Mouse (Mus musculus) v-Abl transformed pro-B cells (cell line): ENCODE results near the gene P2rx3.

Experiments
- in situ Hi-C, 2 experiments: fragments of 400-800 bp; cut with MboI; formaldehyde crosslinking; loops; one replicate each; pipeline ENCODE4 v1.15.1; 2025; ENCODE audit not compliant: unreplicated experiment in 2 of 2

P2rx3 gene

GRCm38 (mm10) chr2:84948721-84949120, 88.5 kb downstream of the P2rx3 start:
- in situ Hi-C loops: loop anchor here in 1 of 2 experiments (5.0 kb wide), 1 partner anchor 299 kb away; no protein-coding TSS in a partner anchor
